Mouse (Mus musculus): ENCODE data around the gene Polr3h.

GRCm38 (mm10) chr15:81955414-81955813 lies 29.4 kb upstream of the Polr3h start:
- TF ChIP-seq RAD21 (IDR thresholded peaks at IDR 0.05; ENCODE audit: low read depth, low read length), result no peak
- no peak for TF ChIP-seq POLR2A (IDR thresholded peaks at IDR 0.05; ENCODE audit: low read depth, low read length)
- no peak for TF ChIP-seq ELF1 (IDR thresholded peaks at IDR 0.05; ENCODE audit: low read depth, low read length)
- no peak for TF ChIP-seq PAX5 (IDR thresholded peaks at IDR 0.05; ENCODE audit: low read length)
- TF ChIP-seq HCFC1 (IDR thresholded peaks at IDR 0.05; ENCODE audit: low read depth, low read length), result no peak
- no peak for TF ChIP-seq USF1 (IDR thresholded peaks at IDR 0.05; ENCODE audit: low read depth, low read length)
- TF ChIP-seq ZNF384 (IDR thresholded peaks at IDR 0.05; ENCODE audit: low read depth, low read length), result no peak
- no peak for TF ChIP-seq NRF1 (IDR thresholded peaks at IDR 0.05; ENCODE audit: low read depth, low read length)
- TF ChIP-seq CTCF (conservative IDR thresholded peaks at IDR 0.05 in 1 of 2, IDR thresholded peaks at IDR 0.05 in 1 of 2; ENCODE audit: low read depth in 2 of 2, low read length in 2 of 2), result no peak
- no peak for TF ChIP-seq EP300 (IDR thresholded peaks at IDR 0.05; ENCODE audit: low read length)
- TF ChIP-seq MYC (IDR thresholded peaks at IDR 0.05; ENCODE audit: low read depth, low read length), result no peak
- TF ChIP-seq POLR2AphosphoS2 (IDR thresholded peaks at IDR 0.05; ENCODE audit: low read depth, low read length), result no peak
- no peak for TF ChIP-seq USF2 (conservative IDR thresholded peaks at IDR 0.05; ENCODE audit: low read depth, low read length)
- TF ChIP-seq MXI1 (IDR thresholded peaks at IDR 0.05; ENCODE audit: low read depth, low read length), result no peak

Measured in CH12.LX (cell line).